Mouse (Mus musculus) hindbrain, embryonic 13.5 days (tissue): ENCODE measurements at regions not wholly inside any gene's neighbourhood (a gene's known extent, or its start where the extent isn't known, plus 50 kb on each side); places are given as distances from the start of the nearest gene placed in this dataset.
"Not testable (repeated sequence)": the region's sequence is repeated elsewhere in the genome, so short reads cannot be mapped to it uniquely, and the experiment has no call there.

Source experiments
- ATAC-seq: fragments of 200-750 bp; cut with Nextera tagmentation; 2 replicates; pipeline ENCODE4 v1.8.0; 2017; ENCODE audit warnings: moderate TSS enrichment; ENCODE audit not compliant: low FRiP score
- H3K27ac ChIP-seq: fragments of 300-500 bp; sonication (generic); 2 replicates; pipeline ENCODE4 v1.5.1; 2015; ENCODE audit warnings: inconsistent platforms, mild to moderate bottlenecking, moderate library complexity
- H3K27me3 ChIP-seq: fragments of 300-500 bp; sonication (generic); 2 replicates; pipeline ENCODE4 v1.6.1; 2015; ENCODE audit warnings: mild to moderate bottlenecking, inconsistent platforms
- H3K36me3 ChIP-seq: fragments of 300-500 bp; sonication (generic); 2 replicates; pipeline ENCODE4 v1.6.1; 2015; ENCODE audit warnings: mild to moderate bottlenecking, inconsistent platforms
- H3K4me1 ChIP-seq: fragments of 300-500 bp; sonication (generic); replicated peaks from 2 replicates; pipeline ENCODE4 v1.6.1; 2015; ENCODE audit warnings: inconsistent platforms
- H3K4me2 ChIP-seq: fragments of 300-500 bp; sonication (generic); 2 replicates; pipeline ENCODE4 v1.6.1; 2015; ENCODE audit warnings: inconsistent platforms, mild to moderate bottlenecking, moderate library complexity
- H3K4me3 ChIP-seq: fragments of 300-500 bp; sonication (generic); 2 replicates; pipeline ENCODE4 v1.5.1; 2015; ENCODE audit warnings: mild to moderate bottlenecking, inconsistent platforms
- H3K9ac ChIP-seq: fragments of 300-500 bp; sonication (generic); 2 replicates; pipeline ENCODE4 v1.6.1; 2015; ENCODE audit warnings: mild to moderate bottlenecking, inconsistent platforms
- H3K9me3 ChIP-seq: fragments of 300-500 bp; sonication (generic); 2 replicates; pipeline ENCODE4 v1.6.1; 2016; ENCODE audit warnings: inconsistent platforms
- WGBS: fragments of 180-500 bp; shearing (Covaris S2); methylation state at CpG from one replicate; pipeline ENCODE4 v1.1.7; 2015; 5-methylcytosine and 5-hydroxymethylcytosine counted together

DNA sequence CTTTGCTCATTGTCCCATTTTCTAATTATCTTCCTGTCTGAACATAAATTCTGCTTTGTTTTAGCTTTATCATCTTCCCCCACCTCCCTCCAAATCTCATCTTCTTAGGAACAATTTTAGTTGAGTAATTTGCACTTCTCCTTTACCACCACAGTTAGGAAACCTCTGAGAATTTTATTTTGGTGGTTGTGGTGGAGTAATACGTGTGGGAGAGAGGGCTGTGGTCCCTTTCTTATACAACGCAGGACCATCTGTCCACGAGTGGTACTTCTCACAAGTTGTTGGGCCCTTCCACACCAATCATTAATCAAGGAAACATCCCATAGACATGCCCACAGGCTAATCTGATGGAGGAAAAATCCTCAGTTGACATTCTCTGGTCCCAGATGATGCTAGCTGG is 614.2 kb upstream of the Olfr1507 start:
- ATAC-seq, H3K4me1 ChIP-seq, H3K36me3 ChIP-seq, H3K27me3 ChIP-seq, H3K9me3 ChIP-seq, H3K9ac ChIP-seq, H3K4me3 ChIP-seq, H3K27ac ChIP-seq, H3K4me2 ChIP-seq: not testable (repeated sequence)
- WGBS, result 83% methylated on average over 3 of the region's 3 CpGs

GRCm38 (mm10) chr14:53101362-53101761 is 605.8 kb upstream of the Olfr1507 start:
- not testable (repeated sequence) for H3K4me2 ChIP-seq, H3K9me3 ChIP-seq, H3K9ac ChIP-seq, H3K36me3 ChIP-seq, H3K4me3 ChIP-seq, H3K4me1 ChIP-seq, H3K27me3 ChIP-seq, H3K27ac ChIP-seq, ATAC-seq
- 34% methylated on average over 5 of the region's 5 CpGs for WGBS

GRCm38 (mm10) chr14:53090921-53091320 is 595.4 kb upstream of the Olfr1507 start:
- H3K36me3 ChIP-seq, H3K27me3 ChIP-seq, H3K4me3 ChIP-seq, ATAC-seq, H3K4me2 ChIP-seq, H3K9ac ChIP-seq, H3K9me3 ChIP-seq, H3K27ac ChIP-seq, H3K4me1 ChIP-seq: not testable (repeated sequence)

GRCm38 (mm10) chr14:53081853-53082252 is 586.3 kb upstream of the Olfr1507 start:
- not testable (repeated sequence) for H3K4me3 ChIP-seq
- 86% methylated on average over 4 of the region's 4 CpGs for WGBS

DNA sequence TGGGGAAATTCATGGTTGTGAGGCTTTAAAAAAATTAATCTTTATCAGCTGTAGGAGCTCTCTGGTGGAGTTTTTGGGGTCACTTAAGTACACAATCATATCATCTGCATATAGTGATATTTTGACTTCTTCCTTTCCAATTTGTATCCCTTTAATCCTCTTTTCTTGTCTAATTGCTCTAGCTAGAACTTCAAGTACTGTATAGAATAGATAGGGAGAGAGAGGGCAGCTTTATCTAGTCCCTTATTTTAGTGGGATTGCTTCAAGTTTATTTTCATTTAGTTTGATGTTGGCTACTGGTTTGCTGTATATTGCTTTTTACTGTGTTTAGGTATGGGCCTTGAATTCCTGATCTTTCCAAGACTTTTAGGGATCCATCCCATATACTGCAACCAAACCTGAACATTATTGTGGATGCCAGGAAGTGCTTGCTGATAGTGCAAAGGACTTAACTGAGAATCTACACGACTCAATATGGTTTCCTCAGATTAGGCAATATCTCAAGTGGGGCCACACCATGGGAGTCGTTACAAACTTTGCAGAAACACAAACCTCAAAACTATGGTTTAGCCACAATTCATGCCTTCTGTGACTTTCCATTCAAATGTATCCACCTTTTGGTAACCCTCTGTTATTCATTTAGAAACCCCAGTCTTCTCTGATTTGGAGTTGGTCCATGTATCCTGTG is 585.6 kb upstream of the Olfr1507 start:
- not testable (repeated sequence) for H3K9ac ChIP-seq, H3K4me1 ChIP-seq, H3K27me3 ChIP-seq, H3K36me3 ChIP-seq, H3K9me3 ChIP-seq, H3K4me2 ChIP-seq, H3K27ac ChIP-seq, ATAC-seq, H3K4me3 ChIP-seq
- no CpG with 5 or more reads among the region's 2 CpGs for WGBS

More at GRCm38 (mm10) chr14:53081853-53082252, 586.3 kb upstream of the Olfr1507 start:
- H3K27me3 ChIP-seq, H3K9me3 ChIP-seq, H3K4me2 ChIP-seq, H3K27ac ChIP-seq, H3K9ac ChIP-seq, H3K4me1 ChIP-seq, ATAC-seq, H3K36me3 ChIP-seq: not testable (repeated sequence)

DNA sequence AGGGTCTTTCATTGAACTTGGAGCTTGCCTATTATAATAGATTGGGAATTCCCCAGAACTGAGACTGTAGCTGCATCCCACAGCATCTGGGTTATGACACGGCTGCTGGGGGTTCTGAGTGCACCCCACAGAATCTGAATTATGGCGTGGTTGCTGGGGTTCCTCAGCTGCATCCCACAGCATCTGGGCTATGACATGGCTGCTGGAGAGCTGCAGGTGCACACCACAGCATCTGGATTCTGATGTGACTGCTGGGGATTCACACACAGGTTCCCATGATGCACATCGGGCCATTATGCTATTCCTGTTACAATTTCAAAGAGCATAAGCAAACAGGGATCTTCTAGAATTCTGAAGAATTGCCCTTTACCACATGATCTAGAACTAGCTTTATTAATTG is 585.0 kb upstream of the Olfr1507 start:
- H3K27ac ChIP-seq, H3K4me3 ChIP-seq, H3K27me3 ChIP-seq, ATAC-seq, H3K9me3 ChIP-seq, H3K9ac ChIP-seq, H3K4me2 ChIP-seq, H3K36me3 ChIP-seq, H3K4me1 ChIP-seq: not testable (repeated sequence)
- 77% methylated on average over 3 of the region's 3 CpGs for WGBS

GRCm38 (mm10) chr14:53075937-53076336 is 580.4 kb upstream of the Olfr1507 start:
- H3K36me3 ChIP-seq, H3K4me3 ChIP-seq, H3K27me3 ChIP-seq, H3K9ac ChIP-seq, ATAC-seq, H3K9me3 ChIP-seq, H3K27ac ChIP-seq, H3K4me2 ChIP-seq, H3K4me1 ChIP-seq: not testable (repeated sequence)
- WGBS, result 89% methylated on average over 2 of the region's 2 CpGs

DNA sequence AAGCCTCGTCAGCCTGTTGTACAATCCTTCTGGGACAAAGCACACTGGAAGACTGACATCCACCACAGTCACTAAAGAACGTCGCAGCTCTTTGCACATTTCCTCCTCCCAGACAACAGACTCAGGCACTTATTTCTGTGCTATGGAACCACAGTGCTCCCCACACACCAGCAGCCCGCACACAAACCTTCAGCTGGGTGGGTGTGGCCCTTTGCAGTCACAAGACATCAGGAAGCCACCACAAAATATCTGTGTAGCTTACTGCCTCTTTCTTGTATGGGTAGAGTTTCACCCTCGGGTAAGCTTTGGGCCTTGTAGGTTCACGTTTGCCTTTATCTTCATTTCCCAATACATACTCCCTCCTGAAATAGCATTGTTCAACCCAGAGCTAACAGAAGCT is 577.6 kb upstream of the Olfr1507 start:
- H3K9ac ChIP-seq, H3K9me3 ChIP-seq, H3K4me3 ChIP-seq, H3K4me1 ChIP-seq, H3K36me3 ChIP-seq, H3K27me3 ChIP-seq, ATAC-seq, H3K4me2 ChIP-seq, H3K27ac ChIP-seq: not testable (repeated sequence)
- WGBS, result 79% methylated on average over 6 of the region's 6 CpGs

GRCm38 (mm10) chr14:53072502-53072901 is 577.0 kb upstream of the Olfr1507 start:
- not testable (repeated sequence) for H3K27ac ChIP-seq, H3K27me3 ChIP-seq

GRCm38 (mm10) chr14:53054439-53054838 is 558.9 kb upstream of the Olfr1507 start:
- H3K4me3 ChIP-seq, H3K27ac ChIP-seq, H3K9me3 ChIP-seq, H3K4me1 ChIP-seq, H3K9ac ChIP-seq, H3K27me3 ChIP-seq, H3K36me3 ChIP-seq, H3K4me2 ChIP-seq, ATAC-seq: not testable (repeated sequence)
- WGBS, result 94% methylated on average over 2 of the region's 3 CpGs

More at GRCm38 (mm10) chr14:53072502-53072901, 577.0 kb upstream of the Olfr1507 start:
- H3K4me1 ChIP-seq, H3K4me3 ChIP-seq, ATAC-seq, H3K4me2 ChIP-seq, H3K9me3 ChIP-seq, H3K9ac ChIP-seq, H3K36me3 ChIP-seq: not testable (repeated sequence)
- WGBS, result no CpG with 5 or more reads among the region's 1 CpGs

DNA sequence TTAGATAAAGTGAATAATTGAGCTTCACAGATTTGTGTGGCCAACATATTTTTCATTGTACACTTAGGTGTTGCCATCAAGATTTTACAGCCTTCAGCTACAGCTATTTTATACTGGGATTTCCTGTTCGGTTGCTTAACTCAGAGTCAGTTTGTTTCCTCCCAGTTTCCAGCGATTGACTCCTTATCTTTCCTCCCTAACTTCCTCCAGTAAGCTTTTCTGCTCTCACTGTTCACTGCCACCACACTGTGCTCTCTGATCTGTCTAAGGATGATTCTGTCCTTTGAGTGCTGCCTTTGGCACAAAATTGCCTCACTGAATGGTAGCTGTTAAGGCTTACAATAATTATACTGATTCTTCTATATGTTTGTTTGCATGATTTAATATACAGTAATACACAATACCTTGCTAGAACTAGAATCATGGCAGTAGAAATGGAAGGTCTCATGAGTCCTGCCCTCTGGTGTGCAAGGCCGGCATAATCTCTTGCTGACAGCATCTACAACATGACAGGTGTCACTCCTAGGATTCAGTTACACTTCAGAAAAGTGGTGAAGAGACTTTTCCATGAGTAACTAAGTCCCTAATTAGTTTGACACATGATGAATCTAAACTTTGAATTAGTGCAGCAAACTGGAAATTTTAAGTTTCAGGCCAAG is 558.0 kb upstream of the Olfr1507 start:
- 90% methylated on average over 2 of the region's 3 CpGs for WGBS

DNA sequence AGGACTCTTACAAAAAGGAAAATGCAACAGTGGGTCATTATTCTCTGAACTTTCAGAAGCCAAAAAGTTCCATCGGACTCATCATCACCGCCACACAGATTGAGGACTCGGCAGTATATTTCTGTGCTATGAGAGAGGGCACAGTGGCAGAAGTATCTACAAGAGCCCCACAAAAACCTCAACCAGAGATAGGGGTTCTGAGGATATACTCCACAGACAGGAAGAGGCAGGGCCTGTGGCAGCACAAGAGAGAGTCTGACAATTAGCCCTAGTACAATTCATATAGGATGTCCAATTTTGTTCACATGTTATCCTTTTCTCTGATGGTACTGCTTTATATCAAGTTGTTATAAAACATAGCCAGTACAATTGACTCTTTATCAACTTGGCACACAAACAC is 552.1 kb upstream of the Olfr1507 start:
- ATAC-seq, H3K27me3 ChIP-seq, H3K27ac ChIP-seq, H3K4me1 ChIP-seq, H3K4me3 ChIP-seq, H3K9ac ChIP-seq, H3K9me3 ChIP-seq, H3K36me3 ChIP-seq, H3K4me2 ChIP-seq: not testable (repeated sequence)
- WGBS, result 100% methylated on average over 3 of the region's 3 CpGs

More for the DNA sequence above, 558.0 kb upstream of the Olfr1507 start:
- not testable (repeated sequence) for H3K4me2 ChIP-seq, H3K4me1 ChIP-seq, H3K27me3 ChIP-seq, H3K4me3 ChIP-seq, H3K9ac ChIP-seq, H3K36me3 ChIP-seq, ATAC-seq, H3K27ac ChIP-seq, H3K9me3 ChIP-seq

- not testable (repeated sequence) for H3K9me3 ChIP-seq, H3K27me3 ChIP-seq, H3K4me1 ChIP-seq, H3K9ac ChIP-seq, ATAC-seq, H3K4me2 ChIP-seq, H3K36me3 ChIP-seq, H3K27ac ChIP-seq, H3K4me3 ChIP-seq
- 91% methylated on average over 1 of the region's 1 CpGs for WGBS
These were observed 551.4 kb upstream of the Olfr1507 start for GRCm38 (mm10) chr14:53046975-53047374.
